In the genomic region with DNA sequence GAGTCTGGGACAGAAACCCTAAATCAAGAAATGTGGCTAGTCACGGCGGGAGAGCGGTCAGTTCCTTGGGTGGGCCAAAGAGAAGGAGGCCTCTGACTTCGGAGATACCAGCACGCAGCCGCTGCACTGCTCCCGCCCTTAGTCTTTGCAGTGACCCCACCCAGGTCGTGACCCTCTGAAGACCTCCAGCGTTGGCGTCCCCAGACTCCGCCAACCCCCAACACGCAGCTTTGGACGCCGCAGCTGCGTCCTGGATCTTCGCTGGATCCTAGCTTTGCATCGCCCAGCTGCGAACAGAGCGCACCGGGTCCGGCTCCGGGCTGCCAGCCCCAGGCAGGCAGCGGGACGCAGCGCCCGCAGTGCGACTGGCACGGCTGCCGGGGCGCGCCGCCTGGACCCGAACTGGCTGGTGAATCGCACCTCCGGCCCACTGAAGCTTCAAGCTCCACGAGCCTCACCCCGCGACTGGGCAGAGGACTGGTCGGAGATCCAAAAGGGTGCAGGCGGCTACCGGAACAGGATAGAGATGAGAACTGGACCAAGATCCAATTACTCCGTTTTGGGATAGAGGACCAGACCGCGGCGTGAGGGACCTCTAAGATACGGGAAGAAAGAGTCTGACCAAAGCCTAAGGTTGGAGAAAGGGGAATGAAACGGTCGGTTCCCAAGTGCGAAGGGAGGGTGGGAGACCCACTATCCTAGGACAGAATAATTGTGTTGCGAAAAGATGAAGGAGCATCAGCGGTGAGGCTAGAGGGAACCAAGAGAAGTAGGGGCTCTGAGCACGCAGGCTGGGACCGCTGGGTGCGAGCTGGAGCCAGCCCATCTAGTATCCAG, we compare ENCODE assay signal across 8 mouse cellular contexts. TPM values are rescaled to one million over a fixed set of nuclear protein-coding genes. Genes with fewer than 3 reads are reported as not detected.
DNase-seq lines count a peak whose midpoint lies in the region; ATAC-seq and TF ChIP-seq lines count a peak whose summit lies in the region.

No protein-coding gene starts in this region.

- H3K36me3 ChIP-seq in lung, postnatal 0 days (ENCODE audit: insufficient read depth, low read length) = no peaks in the 10 kb centered on the region
- H3K36me3 ChIP-seq in forebrain, embryonic 10.5 days (replicated peaks) = no peaks in the 10 kb centered on the region
- no peaks in the 10 kb centered on the region for H3K36me3 ChIP-seq in limb, embryonic 12.5 days
- H3K36me3 ChIP-seq in neural tube, embryonic 14.5 days (ENCODE audit: control insufficient read depth, insufficient read depth, low read length) = no peaks in the 10 kb centered on the region

- 2% methylated on average over 54 of the region's 54 CpGs for WGBS in lung, postnatal 0 days
- WGBS in forebrain, embryonic 10.5 days = under 1% methylated on average over 54 of the region's 54 CpGs
- 2% methylated on average over 54 of the region's 54 CpGs for WGBS in limb, embryonic 12.5 days
- under 1% methylated on average over 54 of the region's 54 CpGs for WGBS in neural tube, embryonic 14.5 days

- H3K4me1 ChIP-seq in lung, postnatal 0 days (ENCODE audit: insufficient read depth, low read depth, low read length) = peaks cover 4% of the 10 kb centered on the region; the same call in 1 of the 2 replicates
- H3K4me1 ChIP-seq in forebrain, embryonic 10.5 days = peaks cover 49% of the 10 kb centered on the region
- peaks cover 27% of the 10 kb centered on the region for H3K4me1 ChIP-seq in limb, embryonic 12.5 days (replicated peaks)
- H3K4me1 ChIP-seq in neural tube, embryonic 14.5 days (ENCODE audit: control insufficient read depth, insufficient read depth, low read length) = peaks cover 10% of the 10 kb centered on the region; the same call in 1 of the 2 replicates

- no peak overlapping the region for H3K27ac ChIP-seq in lung, postnatal 0 days (ENCODE audit: low read length)
- H3K27ac ChIP-seq in forebrain, embryonic 10.5 days = no peak overlapping the region
- no peak overlapping the region for H3K27ac ChIP-seq in limb, embryonic 12.5 days
- no peak overlapping the region for H3K27ac ChIP-seq in neural tube, embryonic 14.5 days (ENCODE audit: low read depth, low read length)

- no peak for ATAC-seq in lung, postnatal 0 days
- ATAC-seq in limb, embryonic 12.5 days (ENCODE audit: insufficient number of reproducible peaks, insufficient read depth, low FRiP score, low TSS enrichment, low read depth) = no peak
- ATAC-seq in neural tube, embryonic 14.5 days (ENCODE audit: low read depth) = no peak

- H3K4me2 ChIP-seq in lung, postnatal 0 days (replicated peaks; ENCODE audit: low read depth, low read length) = peak overlapping the region; percentile 76
- peak overlapping the region; percentile 95 for H3K4me2 ChIP-seq in limb, embryonic 12.5 days
- H3K4me2 ChIP-seq in neural tube, embryonic 14.5 days (ENCODE audit: low read depth, low read length) = peak overlapping the region; percentile 90

- peak; percentile 19 for DNase-seq in adrenal gland, postnatal 25 days
- DNase-seq in adrenal gland, postnatal 4 days (ENCODE audit: low spot score in 2 of 2) = no peak
- DNase-seq in lung, postnatal 0 days (ENCODE audit: low spot score) = no peak
- DNase-seq in lung, adult 18-20 months = no peak
- peak; percentile 36 for DNase-seq in forebrain, embryonic 10.5 days (ENCODE audit: extremely low spot score, low spot score)
- DNase-seq in urinary bladder, adult 2 months (ENCODE audit: low spot score) = no peak

- no peak overlapping the region for H3K9ac ChIP-seq in lung, postnatal 0 days (replicated peaks; ENCODE audit: low read depth)
- 0 out of 2 replicates have a peak overlapping the region, but pooled peaks have one; percentile 23 for H3K9ac ChIP-seq in limb, embryonic 12.5 days (replicated peaks)
- H3K9ac ChIP-seq in neural tube, embryonic 14.5 days (replicated peaks; ENCODE audit: low read depth, low read length) = peak overlapping the region; percentile 59

- TF ChIP-seq EP300 in lung, postnatal 0 days (IDR thresholded peaks at IDR 0.05) = no peak

- peaks cover 37% of the 10 kb centered on the region for H3K27me3 ChIP-seq in lung, postnatal 0 days (replicated peaks; ENCODE audit: insufficient read depth, low read length)
- peaks cover 85% of the 10 kb centered on the region for H3K27me3 ChIP-seq in forebrain, embryonic 10.5 days (ENCODE audit: poor library complexity, severe bottlenecking)
- H3K27me3 ChIP-seq in limb, embryonic 12.5 days = peaks cover 93% of the 10 kb centered on the region
- H3K27me3 ChIP-seq in neural tube, embryonic 14.5 days (ENCODE audit: control insufficient read depth, insufficient read depth, low read length) = peaks cover 9% of the 10 kb centered on the region; the same call in 1 of the 2 replicates

- H3K4me3 ChIP-seq in lung, postnatal 0 days (ENCODE audit: low read depth, low read length) = peak overlapping the region; percentile 49
- peak overlapping the region; percentile 75 for H3K4me3 ChIP-seq in forebrain, embryonic 10.5 days
- H3K4me3 ChIP-seq in limb, embryonic 12.5 days (replicated peaks) = peak overlapping the region; percentile 74
- peak overlapping the region; percentile 69 for H3K4me3 ChIP-seq in neural tube, embryonic 14.5 days (ENCODE audit: low read depth, low read length)

- no peak for TF ChIP-seq CTCF in lung, postnatal 0 days (IDR thresholded peaks at IDR 0.05)

- no peaks in the 10 kb centered on the region for H3K9me3 ChIP-seq in lung, postnatal 0 days (ENCODE audit: low read length)
- no peaks in the 10 kb centered on the region for H3K9me3 ChIP-seq in forebrain, embryonic 10.5 days
- H3K9me3 ChIP-seq in limb, embryonic 12.5 days = no peaks in the 10 kb centered on the region
- H3K9me3 ChIP-seq in neural tube, embryonic 14.5 days (ENCODE audit: control insufficient read depth, low read length) = no peaks in the 10 kb centered on the region

RNA-seq across cellular contexts. Expression of a gene that starts 1.0 kb away (rescaled TPM):
- total RNA-seq in adrenal gland, postnatal 25 days (2021) = 0.70 TPM in 1 of 2 replicates, not detected in the other
- 1 to 10 TPM in 1 of 2 experiments, under 1 TPM in 1; 0.79 to 1.1 TPM for total RNA-seq in adrenal gland, postnatal 4 days (2021)
- 0.16 and 0.24 TPM in 2 replicates for polyA plus RNA-seq in lung, postnatal 0 days (2015; fragmentation: Nextera tagmentation; extraction: Ambion mirVana)
- 1.1 and 1.9 TPM in 2 replicates for polyA plus RNA-seq in forebrain, embryonic 10.5 days (2016; fragmentation: Nextera tagmentation; extraction: Ambion mirVana)
- 1.4 and 2.0 TPM in 2 replicates for polyA plus RNA-seq in limb, embryonic 12.5 days (2016; fragmentation: Nextera tagmentation; extraction: Ambion mirVana)
- 4.5 and 5.9 TPM in 2 replicates for polyA plus RNA-seq in neural tube, embryonic 14.5 days (2014; fragmentation: Nextera tagmentation; extraction: Ambion mirVana)
- 3.8 and 4.1 TPM in 2 replicates for polyA plus RNA-seq in urinary bladder, adult 2 months (2012; rRNA removed)

RNA-seq across cellular contexts. Expression of a gene that starts 1.2 kb away (rescaled TPM):
- not detected in 2 replicates for total RNA-seq in adrenal gland, postnatal 25 days (2021)
- total RNA-seq in adrenal gland, postnatal 4 days (2021) = under 1 TPM in 1 of 2 experiments, not detected in 1; 0.14 TPM
- 0.35 and 0.71 TPM in 2 replicates for polyA plus RNA-seq in lung, postnatal 0 days (2015; fragmentation: Nextera tagmentation; extraction: Ambion mirVana)
- not detected in 2 replicates for polyA plus RNA-seq in forebrain, embryonic 10.5 days (2016; fragmentation: Nextera tagmentation; extraction: Ambion mirVana)
- not detected in 2 replicates for polyA plus RNA-seq in limb, embryonic 12.5 days (2016; fragmentation: Nextera tagmentation; extraction: Ambion mirVana)
- polyA plus RNA-seq in neural tube, embryonic 14.5 days (2014; fragmentation: Nextera tagmentation; extraction: Ambion mirVana) = 0.09 and 0.12 TPM in 2 replicates
- polyA plus RNA-seq in urinary bladder, adult 2 months (2012; rRNA removed) = 0.07 and 0.28 TPM in 2 replicates

RNA-seq across cellular contexts. Expression of a gene that starts 48.9 kb away (rescaled TPM):
- total RNA-seq in adrenal gland, postnatal 25 days (2021) = 92.9 and 94.1 TPM in 2 replicates
- total RNA-seq in adrenal gland, postnatal 4 days (2021) = 100 to 1,000 TPM; 129 TPM
- polyA plus RNA-seq in lung, postnatal 0 days (2015; fragmentation: Nextera tagmentation; extraction: Ambion mirVana) = 68.5 and 71.5 TPM in 2 replicates
- 206 and 209 TPM in 2 replicates for polyA plus RNA-seq in forebrain, embryonic 10.5 days (2016; fragmentation: Nextera tagmentation; extraction: Ambion mirVana)
- 181 TPM in 2 replicates for polyA plus RNA-seq in limb, embryonic 12.5 days (2016; fragmentation: Nextera tagmentation; extraction: Ambion mirVana)
- polyA plus RNA-seq in neural tube, embryonic 14.5 days (2014; fragmentation: Nextera tagmentation; extraction: Ambion mirVana) = 142 and 146 TPM in 2 replicates
- 95.1 and 121 TPM in 2 replicates for polyA plus RNA-seq in urinary bladder, adult 2 months (2012; rRNA removed)

Comparison
In these comparisons a context has a peak if more than half of its experiments do, and no peak if none do; other contexts are left out.
1. DNase-seq: peak in adrenal gland, postnatal 25 days (single experiment) and forebrain, embryonic 10.5 days (single experiment); none in adrenal gland, postnatal 4 days (0 of 2), lung, postnatal 0 days (single experiment), lung, adult 18-20 months (0 of 2) and urinary bladder, adult 2 months (single experiment).
2. Peak in every context shown above with its lines, with median percentiles within 50 percentile points of each other: H3K4me2 ChIP-seq and H3K4me3 ChIP-seq.